Mouse (Mus musculus) left cerebral cortex, adult 2 months (tissue): ENCODE measurements at regions not wholly inside any gene's neighbourhood (a gene's known extent, or its start where the extent isn't known, plus 50 kb on each side); places are given as distances from the start of the nearest gene placed in this dataset.

Experiments used
- DNase-seq, 2 experiments: peaks; one replicate each; pipeline ENCODE4 v3.0.0; 2021 to 2022; ENCODE audit warnings: low spot score in 2 of 2, mixed read lengths in 1 of 2; ENCODE audit errors: extremely low spot score in 1 of 2
- H3K27ac ChIP-seq: fragments of 200-600 bp; 2 replicates; pipeline ENCODE4 v1.8.1; 2022
- H3K4me3 ChIP-seq: fragments of 200-600 bp; 2 replicates; pipeline ENCODE4 v1.8.1; 2022
- CTCF ChIP-seq: fragments of 200-600 bp; IDR thresholded peaks from 2 replicates; pipeline ENCODE4 v1.8.1; 2022; ENCODE audit warnings: antibody characterized with exemption, mild to moderate bottlenecking, moderate library complexity
- intact Hi-C: fragments of 180-260 bp; cut with DNase I; formaldehyde crosslinking; loops from one replicate; pipeline ENCODE4 v1.15.1; 2025

GRCm38 (mm10) chr4:152686509-152687081 is 208.9 kb upstream of the Kcnab2 start:
- H3K27ac ChIP-seq: no peak overlapping the region
- intact Hi-C loops: no loop called here
- no peak overlapping the region for H3K4me3 ChIP-seq
- no peak; the same call in 1 of the 2 replicates for TF ChIP-seq CTCF
- DNase-seq: no peak

- intact Hi-C loops: no loop called here
- no peak for TF ChIP-seq CTCF
- Histone ChIP-seq H3K27ac (no peak overlapping the region), H3K4me3 (no peak overlapping the region)
- DNase-seq: no peak
Observed at GRCm38 (mm10) chr4:152674140-152674539, 196.5 kb upstream of the Kcnab2 start.

- peak; percentile 69 for TF ChIP-seq CTCF
- DNase-seq: peak in 1 of 2 experiments; percentile 39
- no peak overlapping the region for H3K4me3 ChIP-seq
- no peak overlapping the region for H3K27ac ChIP-seq
- intact Hi-C loops: no loop called here
Observed at GRCm38 (mm10) chr4:152663482-152663881, 185.8 kb upstream of the Kcnab2 start.

GRCm38 (mm10) chr4:152663069-152663468 is 185.4 kb upstream of the Kcnab2 start:
- no peak overlapping the region for H3K27ac ChIP-seq
- TF ChIP-seq CTCF: no peak
- intact Hi-C loops: no loop called here

GRCm38 (mm10) chr4:152662439-152662838 is 184.8 kb upstream of the Kcnab2 start:
- no peak for DNase-seq
- intact Hi-C loops: no loop called here
- H3K4me3 ChIP-seq: no peak overlapping the region
- no peak for TF ChIP-seq CTCF
- no peak overlapping the region for H3K27ac ChIP-seq

More at GRCm38 (mm10) chr4:152663069-152663468, 185.4 kb upstream of the Kcnab2 start:
- DNase-seq: no peak
- H3K4me3 ChIP-seq: no peak overlapping the region

- H3K27ac ChIP-seq: no peak overlapping the region
- DNase-seq: no peak
- TF ChIP-seq CTCF: no peak
- no peak overlapping the region for H3K4me3 ChIP-seq
- intact Hi-C loops: no loop called here
Observed at GRCm38 (mm10) chr4:152650198-152650597, 172.5 kb upstream of the Kcnab2 start.

GRCm38 (mm10) chr4:152647620-152648019 is 169.9 kb upstream of the Kcnab2 start:
- DNase-seq: peak in 1 of 2 experiments; percentile 43
- Histone ChIP-seq H3K4me3 (no peak overlapping the region), H3K27ac (no peak overlapping the region)
- peak; percentile 81 for TF ChIP-seq CTCF
- intact Hi-C loops: no loop called here

- no peak for DNase-seq
- intact Hi-C loops: no loop called here
- H3K4me3 ChIP-seq: no peak overlapping the region
- H3K27ac ChIP-seq: no peak overlapping the region
- TF ChIP-seq CTCF: no peak
Observed at GRCm38 (mm10) chr4:152647084-152647483, 169.4 kb upstream of the Kcnab2 start.

- intact Hi-C loops: no loop called here
- TF ChIP-seq CTCF: no peak
- Histone ChIP-seq H3K4me3 (no peak overlapping the region), H3K27ac (no peak overlapping the region)
- DNase-seq: peak in 1 of 2 experiments; percentile 35
Observed at GRCm38 (mm10) chr4:152637088-152637487, 159.4 kb upstream of the Kcnab2 start.

GRCm38 (mm10) chr4:152633896-152634295 is 156.2 kb upstream of the Kcnab2 start:
- intact Hi-C loops: no loop called here
- TF ChIP-seq CTCF: no peak

GRCm38 (mm10) chr4:152628111-152628510 is 150.4 kb upstream of the Kcnab2 start:
- no peak for DNase-seq
- Histone ChIP-seq H3K27ac (no peak overlapping the region), H3K4me3 (no peak overlapping the region)
- intact Hi-C loops: loop anchor here (10.0 kb wide), 3 partner anchors 387 to 1317 kb away; no protein-coding TSS in a partner anchor
- TF ChIP-seq CTCF: no peak

More at GRCm38 (mm10) chr4:152633896-152634295, 156.2 kb upstream of the Kcnab2 start:
- no peak for DNase-seq
- Histone ChIP-seq H3K4me3 (no peak overlapping the region), H3K27ac (no peak overlapping the region)

GRCm38 (mm10) chr4:152625032-152626003 is 147.6 kb upstream of the Kcnab2 start:
- H3K27ac ChIP-seq: peak overlapping the region; percentile 69
- TF ChIP-seq CTCF: peak; percentile 90
- H3K4me3 ChIP-seq: 0 out of 2 replicates have a peak overlapping the region, but pooled peaks have one; percentile 13
- peak; percentile 69 to 79 for DNase-seq
- intact Hi-C loops: loop anchor here (2.0 to 10.0 kb wide), 4 partner anchors 389 to 1319 kb away; no protein-coding TSS in a partner anchor
